Mouse (Mus musculus): ENCODE measurements at regions not wholly inside any gene's neighbourhood (a gene's known extent, or its start where the extent isn't known, plus 50 kb on each side); places are given as distances from the start of the nearest gene placed in this dataset.
"Not testable (repeated sequence)": the region's sequence is repeated elsewhere in the genome, so short reads cannot be mapped to it uniquely, and the experiment has no call there.

GRCm38 (mm10) chr10:118603857-118604414, 163.1 kb downstream of the Ifng start:
- DNase-seq (ENCODE audit: low read depth) = no peak

- no peak for DNase-seq (ENCODE audit: low read depth)
Observed at GRCm38 (mm10) chr10:118605156-118605821, 164.4 kb downstream of the Ifng start.

DNA sequence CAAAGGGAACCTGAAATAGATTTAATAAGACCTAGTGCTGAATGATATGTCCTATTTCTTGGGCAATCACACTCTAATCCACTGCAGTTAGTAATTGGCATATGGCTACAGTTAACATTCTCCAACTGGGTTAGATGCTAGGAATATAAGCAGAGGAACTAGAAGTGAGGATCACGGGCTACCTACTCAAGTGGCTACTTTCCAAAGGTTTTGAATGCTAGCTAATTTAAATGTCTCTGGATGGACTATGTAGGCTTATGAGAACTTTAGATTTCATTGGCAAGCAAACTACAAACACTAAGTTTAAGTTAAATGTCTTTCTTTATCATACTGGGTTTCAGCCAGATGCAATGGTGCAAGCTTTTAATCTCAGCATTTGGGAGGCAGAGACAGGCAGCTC, 166.6 kb downstream of the Ifng start:
- no peak for DNase-seq (ENCODE audit: low read depth)

- DNase-seq (ENCODE audit: low read depth) = no peak
Observed at GRCm38 (mm10) chr10:118608376-118609145, 167.7 kb downstream of the Ifng start.

DNA sequence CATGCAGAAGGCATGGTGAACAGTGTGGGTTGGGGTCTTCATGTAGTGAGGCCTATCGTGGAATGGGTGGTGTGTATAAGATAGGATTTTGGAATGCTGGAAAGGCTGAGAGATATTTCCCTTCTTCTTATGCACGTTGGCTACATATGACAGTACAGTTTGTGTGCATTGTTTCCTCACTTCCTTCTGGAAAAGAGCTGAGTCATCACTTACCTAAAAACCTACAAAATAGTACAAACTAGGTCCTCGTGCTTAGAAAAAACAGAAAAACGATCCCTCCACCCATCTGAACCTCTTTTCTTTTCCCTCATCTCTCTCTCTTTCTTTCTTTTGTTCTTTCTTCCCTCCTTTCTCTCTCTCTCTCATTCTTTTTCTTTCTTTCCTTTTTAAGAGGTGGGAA, 168.3 kb downstream of the Ifng start:
- no peak for DNase-seq (ENCODE audit: low read depth)

GRCm38 (mm10) chr10:118610868-118611461, 170.1 kb downstream of the Ifng start:
- DNase-seq (ENCODE audit: low read depth) = no peak

- DNase-seq (ENCODE audit: low read depth) = no peak
Observed at GRCm38 (mm10) chr10:118612091-118612490, 171.2 kb downstream of the Ifng start.

- no peak for DNase-seq (ENCODE audit: low read depth)
Observed at GRCm38 (mm10) chr10:118613056-118613695, 172.3 kb downstream of the Ifng start.

- DNase-seq (ENCODE audit: low read depth) = no peak
Observed at GRCm38 (mm10) chr10:118614251-118614865, 173.5 kb downstream of the Ifng start.

- DNase-seq (ENCODE audit: low read depth) = no peak
Observed at GRCm38 (mm10) chr10:118615131-118616020, 174.5 kb downstream of the Ifng start.

DNA sequence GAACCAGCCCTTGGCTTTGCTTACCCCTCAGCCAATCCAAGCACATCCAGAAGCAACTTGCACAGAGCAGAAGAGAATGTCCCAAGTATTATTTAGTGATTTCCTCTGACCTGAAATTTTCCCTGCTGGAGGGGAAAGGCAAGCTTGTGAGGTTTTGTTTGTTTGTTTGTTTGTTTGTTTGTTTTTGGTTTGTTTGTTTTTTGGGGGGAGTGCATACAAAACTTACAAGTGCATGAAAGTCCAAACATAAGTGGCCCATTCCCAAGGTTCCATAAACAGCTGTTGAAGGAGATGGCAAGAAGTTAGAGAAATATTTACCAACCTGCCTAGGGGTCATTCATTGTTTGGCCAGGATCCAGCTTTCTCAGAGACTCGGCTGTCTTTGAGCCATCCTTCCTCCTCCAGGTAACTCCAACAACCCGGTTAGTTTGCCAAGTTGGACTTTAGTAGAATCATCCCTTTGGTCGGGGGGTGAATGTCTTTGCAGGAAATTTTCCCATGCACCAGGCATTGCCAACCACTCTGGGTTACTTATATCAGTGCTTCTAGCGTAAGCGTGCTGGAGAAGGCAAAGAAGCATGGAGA, 175.3 kb downstream of the Ifng start:
- no peak for DNase-seq (ENCODE audit: low read depth)

- DNase-seq (ENCODE audit: low read depth) = no peak
Observed at GRCm38 (mm10) chr10:118617291-118618044, 176.6 kb downstream of the Ifng start.

DNA sequence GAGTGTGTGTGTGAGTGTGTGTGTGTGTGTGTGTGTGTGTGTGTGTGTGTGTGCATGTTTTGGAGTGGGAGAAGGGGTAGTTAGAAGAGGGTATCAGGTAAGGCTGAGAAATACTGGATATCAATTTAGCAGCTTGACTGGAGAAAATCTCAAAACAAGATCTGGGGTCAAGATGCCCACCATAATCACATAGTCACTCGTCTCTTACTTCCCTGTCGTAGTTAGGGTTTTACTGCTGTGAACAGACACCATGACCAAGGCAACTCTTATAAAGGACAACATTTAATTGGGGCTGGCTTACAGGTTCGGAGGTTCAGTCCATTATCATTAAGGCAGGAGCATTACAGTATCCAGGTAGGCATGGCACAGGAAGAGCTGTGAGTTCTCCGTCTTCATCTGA, 177.4 kb downstream of the Ifng start:
- not testable (repeated sequence) for DNase-seq (ENCODE audit: low read depth)

DNA sequence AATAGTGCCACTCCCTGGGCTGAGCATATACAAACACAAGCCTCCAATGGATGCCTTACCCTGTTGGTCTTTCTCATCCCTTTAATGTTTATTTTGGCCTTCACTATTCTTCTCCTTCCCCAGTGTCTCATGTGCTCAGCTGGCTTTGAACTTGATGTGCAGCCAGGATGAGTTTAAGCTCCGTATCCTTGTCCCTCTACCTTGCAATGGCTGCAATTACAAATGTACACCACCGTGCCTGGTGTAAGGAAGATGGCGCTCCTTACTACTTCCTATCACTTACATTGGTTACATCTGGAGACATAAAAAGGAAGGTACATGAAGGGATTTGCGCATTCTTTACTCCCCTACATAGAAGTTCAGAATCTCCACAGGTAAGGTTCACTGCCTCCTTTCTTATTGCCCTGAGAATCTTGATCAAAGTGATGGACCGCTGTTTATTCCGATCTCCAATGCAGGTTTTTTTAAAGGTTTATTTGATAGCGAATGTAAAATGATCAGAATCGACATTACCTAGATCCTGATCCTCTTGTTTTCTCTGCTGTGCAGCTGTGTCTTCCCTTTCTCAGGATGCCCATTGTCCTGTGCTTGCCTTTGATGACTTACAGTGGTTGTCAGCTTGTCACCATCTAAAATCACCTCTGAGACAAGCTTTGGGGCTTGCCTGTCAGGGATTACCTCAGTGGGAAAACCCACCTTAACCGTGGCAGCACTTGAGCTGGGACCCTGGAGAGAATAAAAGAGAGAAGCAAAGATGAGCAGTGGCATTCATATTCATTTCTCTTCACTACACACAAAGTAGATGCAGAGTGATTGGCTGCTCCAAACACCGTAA, 178.1 kb downstream of the Ifng start:
- DNase-seq (ENCODE audit: low read depth) = no peak

DNA sequence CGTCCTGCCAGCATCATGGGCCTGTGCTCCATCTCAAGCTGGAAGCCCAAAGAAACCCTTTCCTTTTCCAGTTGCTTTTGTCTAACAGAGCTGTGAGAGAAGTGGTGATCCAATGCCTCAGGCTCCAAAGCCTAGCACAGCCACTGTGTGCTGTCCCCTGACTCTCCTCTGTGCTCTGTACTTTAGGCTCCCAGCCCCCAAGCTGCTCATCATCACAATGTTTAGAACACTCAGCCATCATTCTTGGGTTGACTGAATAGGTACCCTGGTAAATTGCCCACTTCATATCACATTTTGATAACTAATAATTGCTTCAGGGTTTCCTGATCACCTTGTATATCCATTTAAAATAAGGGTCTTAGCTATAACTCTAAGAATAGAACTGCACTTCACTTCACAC, 178.8 kb downstream of the Ifng start:
- DNase-seq (ENCODE audit: low read depth) = no peak

DNA sequence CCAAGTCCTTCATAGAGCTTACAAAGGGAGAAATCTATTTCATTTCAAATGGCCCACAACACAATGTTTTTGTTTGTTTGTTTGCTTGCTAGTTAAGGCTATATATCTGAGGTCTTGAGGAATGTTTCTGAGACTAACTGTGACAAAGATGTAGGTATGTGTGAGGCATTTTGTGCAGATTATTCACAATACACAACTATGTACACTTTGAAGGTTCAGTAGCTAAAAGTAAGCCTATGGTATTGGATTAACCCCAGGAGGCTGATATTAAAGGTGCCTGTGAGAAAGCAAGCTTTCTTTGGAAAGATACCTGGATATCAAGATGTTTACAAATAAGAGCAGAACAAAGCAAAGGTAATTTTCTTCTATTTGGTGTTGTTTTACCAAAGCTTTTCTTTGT, 179.8 kb downstream of the Ifng start:
- DNase-seq (ENCODE audit: low read depth) = no peak

- no peak for DNase-seq (ENCODE audit: low read depth)
Observed at GRCm38 (mm10) chr10:118621546-118621945, 180.7 kb downstream of the Ifng start.

GRCm38 (mm10) chr10:118622131-118622530, 181.3 kb downstream of the Ifng start:
- DNase-seq (ENCODE audit: low read depth) = no peak

DNA sequence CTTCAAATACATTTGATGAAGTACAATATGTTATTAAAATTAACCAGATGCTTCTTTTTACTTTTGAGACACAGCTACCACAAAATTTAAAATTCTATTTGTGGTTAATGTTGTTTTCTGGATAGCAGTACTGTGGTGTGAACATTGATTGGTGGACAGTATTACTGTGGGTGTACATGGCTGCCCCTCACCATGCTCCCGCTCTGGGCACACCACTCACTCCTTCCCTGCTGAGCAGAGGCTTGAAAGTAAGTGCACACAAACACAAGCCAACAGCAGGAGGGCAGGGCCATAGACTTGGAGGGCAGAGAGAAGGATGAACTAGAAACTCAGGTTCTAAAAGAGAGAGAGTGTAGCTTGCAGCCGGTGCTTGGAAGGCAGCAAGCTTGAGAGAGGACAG, 182.1 kb downstream of the Ifng start:
- DNase-seq (ENCODE audit: low read depth) = no peak

All from c-Kit-positive CD71-negative TER-119-negative erythroid progenitor cells, embryonic 14.5 days (primary cell).